Mouse (Mus musculus) intestine, postnatal 0 days (tissue): Measurements from ENCODE around the gene 2310022B05Rik. TPM values are rescaled to one million over a fixed set of nuclear protein-coding genes. Genes with fewer than 3 reads are reported as not detected.

ENCODE experiments used
- ATAC-seq: fragments of 200-750 bp; cut with Nextera tagmentation; 2 replicates; pipeline ENCODE4 v1.8.0; 2017; ENCODE audit warnings: mild to moderate bottlenecking, moderate TSS enrichment, moderate library complexity
- H3K27ac ChIP-seq: fragments of 300-500 bp; sonication (generic); 2 replicates; pipeline ENCODE4 v1.5.1; 2014; ENCODE audit warnings: mild to moderate bottlenecking, low read depth, low read length, moderate library complexity
- H3K27me3 ChIP-seq: fragments of 300-500 bp; sonication (generic); replicated peaks from 2 replicates; pipeline ENCODE4 v1.6.1; 2014; ENCODE audit warnings: low read length, mixed read lengths; ENCODE audit not compliant: control insufficient read depth, insufficient read depth
- H3K36me3 ChIP-seq: fragments of 300-500 bp; sonication (generic); 2 replicates; pipeline ENCODE4 v1.6.1; 2014; ENCODE audit warnings: mild to moderate bottlenecking, moderate library complexity; ENCODE audit not compliant: control insufficient read depth, insufficient read depth
- H3K4me1 ChIP-seq: fragments of 300-500 bp; sonication (generic); replicated peaks from 2 replicates; pipeline ENCODE4 v1.6.1; 2014; ENCODE audit warnings: antibody characterized with exemption, low read length, mixed read lengths; ENCODE audit not compliant: control insufficient read depth, insufficient read depth
- H3K4me2 ChIP-seq: fragments of 300-500 bp; sonication (generic); replicated peaks from 2 replicates; pipeline ENCODE4 v1.6.1; 2014; ENCODE audit warnings: low read depth, mild to moderate bottlenecking, moderate library complexity
- H3K4me3 ChIP-seq: fragments of 300-500 bp; sonication (generic); 2 replicates; pipeline ENCODE4 v1.5.1; 2014; ENCODE audit warnings: low read depth, low read length
- H3K9ac ChIP-seq: fragments of 300-500 bp; sonication (generic); 2 replicates; pipeline ENCODE4 v1.6.1; 2014; ENCODE audit warnings: mild to moderate bottlenecking, low read depth, low read length
- H3K9me3 ChIP-seq: fragments of 300-500 bp; sonication (generic); 2 replicates; pipeline ENCODE4 v1.6.1; 2016; ENCODE audit warnings: mixed run types; ENCODE audit not compliant: control insufficient read depth
- CTCF ChIP-seq: sonication (generic); IDR thresholded peaks from 2 replicates; pipeline ENCODE4 v1.5.1; 2016; ENCODE audit warnings: low read depth, mild to moderate bottlenecking, control low read depth, antibody characterized with exemption, moderate library complexity
- WGBS: fragments of 180-500 bp; shearing (Covaris S2); extraction: QIAGEN DNeasy Blood & Tissue Kit; methylation state at CpG from one replicate; pipeline ENCODE4 v1.1.7; 2014; 5-methylcytosine and 5-hydroxymethylcytosine counted together
- polyA plus RNA-seq: library from polyadenylated mRNA; unstranded; fragments of >200 nt; fragmentation: Nextera tagmentation; extraction: Ambion mirVana; gene quantifications from 2 replicates; pipeline ENCODE4 v1.2.1, GENCODE M21; 2015

Gene 2310022B05Rik
- polyA plus RNA-seq, 1 experiment from 2014 or later, result 22.1 TPM

GRCm38 (mm10) chr8:124700271-124700670, 37.1 kb upstream of the 2310022B05Rik start:
- Histone ChIP-seq H3K27me3 (no peaks in the 10 kb centered on the region), H3K9me3 (no peaks in the 10 kb centered on the region), H3K9ac (no peak overlapping the region), H3K27ac (no peak overlapping the region), H3K36me3 (peaks cover 32% of the 10 kb centered on the region; the same call in 1 of the 2 replicates), H3K4me1 (no peaks in the 10 kb centered on the region), H3K4me3 (no peak overlapping the region), H3K4me2 (no peak overlapping the region)
- TF ChIP-seq CTCF, result no peak
- 84% methylated on average over 5 of the region's 5 CpGs for WGBS
- no peak for ATAC-seq

DNA sequence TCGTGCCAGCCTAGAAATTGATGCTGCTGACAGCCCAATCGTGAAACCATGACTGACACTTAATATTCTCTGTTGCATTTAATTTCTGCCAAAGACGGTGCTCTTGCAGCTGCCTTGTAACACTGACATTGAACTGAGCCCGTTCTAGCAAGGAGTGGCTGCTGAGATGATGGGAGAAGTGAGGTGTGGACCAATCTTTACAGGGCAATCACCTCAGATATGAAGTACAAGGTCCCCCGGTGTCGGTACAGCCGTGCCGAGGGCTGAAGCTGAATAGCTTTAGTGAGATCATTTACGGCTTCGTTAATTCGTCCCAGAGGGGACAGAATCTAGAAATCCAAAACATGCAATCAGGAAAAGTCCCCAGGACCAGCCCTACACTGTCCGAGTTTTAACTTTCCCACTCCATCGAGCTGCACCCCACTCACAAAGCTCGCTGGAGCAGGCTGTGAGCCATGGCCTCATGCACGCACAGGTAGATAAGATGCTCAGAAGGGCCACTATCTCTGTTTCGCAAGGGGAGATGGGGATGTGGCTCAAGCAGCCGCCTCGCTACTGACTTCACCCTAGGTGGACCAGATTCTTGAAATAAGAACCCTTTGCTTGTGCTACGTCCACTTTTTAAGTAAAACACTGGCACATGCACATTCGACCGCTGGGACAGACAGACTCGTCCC, 32.4 kb upstream of the 2310022B05Rik start:
- H3K27ac ChIP-seq, result no peak overlapping the region
- WGBS, result 56% methylated on average over 22 of the region's 22 CpGs

DNA sequence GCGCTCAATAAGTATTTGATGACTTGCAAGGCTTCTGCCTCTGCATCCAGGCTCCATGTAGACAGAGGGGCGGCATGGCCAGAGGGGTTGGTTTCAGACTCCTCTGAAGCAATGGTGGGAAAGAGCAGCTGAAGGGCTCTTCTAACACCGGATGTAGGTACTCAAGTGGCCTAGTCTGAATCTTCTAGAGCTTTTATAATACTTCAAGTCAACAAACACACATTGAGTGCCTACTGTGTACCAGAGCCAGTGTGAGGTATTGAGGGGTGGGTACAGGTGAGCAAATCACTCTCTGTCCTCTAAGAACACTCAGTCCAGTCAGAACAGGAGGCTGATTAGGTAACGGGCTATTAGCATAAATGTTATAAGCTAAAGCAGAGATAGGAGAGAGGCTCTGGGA, 28.5 kb upstream of the 2310022B05Rik start:
- no peak overlapping the region for H3K4me3 ChIP-seq
- ATAC-seq, result no peak
- H3K9me3 ChIP-seq, result no peaks in the 10 kb centered on the region
- no peaks in the 10 kb centered on the region for H3K27me3 ChIP-seq
- H3K9ac ChIP-seq, result no peak overlapping the region
- 91% methylated on average over 4 of the region's 4 CpGs for WGBS
- no peak for TF ChIP-seq CTCF
- H3K36me3 ChIP-seq, result peaks cover 41% of the 10 kb centered on the region
- no peak overlapping the region for H3K4me2 ChIP-seq
- no peak overlapping the region for H3K27ac ChIP-seq
- H3K4me1 ChIP-seq, result no peaks in the 10 kb centered on the region

More for the DNA sequence above, 32.4 kb upstream of the 2310022B05Rik start:
- Histone ChIP-seq H3K4me3 (no peak overlapping the region), H3K27me3 (no peaks in the 10 kb centered on the region), H3K4me2 (no peak overlapping the region), H3K4me1 (no peaks in the 10 kb centered on the region), H3K9ac (no peak overlapping the region), H3K36me3 (peaks cover 53% of the 10 kb centered on the region), H3K9me3 (no peaks in the 10 kb centered on the region)
- TF ChIP-seq CTCF, result no peak
- peak; percentile 71 for ATAC-seq

- H3K4me2 ChIP-seq, result no peak overlapping the region
- no peak for ATAC-seq
- no peaks in the 10 kb centered on the region for H3K27me3 ChIP-seq
- H3K27ac ChIP-seq, result no peak overlapping the region
- H3K4me1 ChIP-seq, result no peaks in the 10 kb centered on the region
- no peaks in the 10 kb centered on the region for H3K9me3 ChIP-seq
- no peak for TF ChIP-seq CTCF
- WGBS, result 86% methylated on average over 13 of the region's 13 CpGs
- H3K36me3 ChIP-seq, result peaks cover 42% of the 10 kb centered on the region
- no peak overlapping the region for H3K9ac ChIP-seq
- H3K4me3 ChIP-seq, result no peak overlapping the region
Observed at GRCm38 (mm10) chr8:124688899-124689298, 25.7 kb upstream of the 2310022B05Rik start.

GRCm38 (mm10) chr8:124682218-124682617, 19.0 kb upstream of the 2310022B05Rik start:
- ATAC-seq, result no peak
- H3K27me3 ChIP-seq, result no peaks in the 10 kb centered on the region
- WGBS, result 92% methylated on average over 10 of the region's 10 CpGs
- H3K9me3 ChIP-seq, result no peaks in the 10 kb centered on the region
- no peak overlapping the region for H3K9ac ChIP-seq
- no peak overlapping the region for H3K4me2 ChIP-seq
- no peak overlapping the region for H3K27ac ChIP-seq
- peaks cover 55% of the 10 kb centered on the region; the same call in 1 of the 2 replicates for H3K36me3 ChIP-seq
- H3K4me3 ChIP-seq, result no peak overlapping the region
- TF ChIP-seq CTCF, result no peak
- no peaks in the 10 kb centered on the region for H3K4me1 ChIP-seq

GRCm38 (mm10) chr8:124681792-124682157, 18.6 kb upstream of the 2310022B05Rik start:
- no peak for TF ChIP-seq CTCF
- Histone ChIP-seq H3K9me3 (no peaks in the 10 kb centered on the region), H3K9ac (no peak overlapping the region), H3K4me1 (no peaks in the 10 kb centered on the region), H3K27ac (no peak overlapping the region), H3K27me3 (no peaks in the 10 kb centered on the region), H3K36me3 (peaks cover 55% of the 10 kb centered on the region; the same call in 1 of the 2 replicates), H3K4me3 (no peak overlapping the region), H3K4me2 (no peak overlapping the region)
- WGBS, result 74% methylated on average over 10 of the region's 10 CpGs
- ATAC-seq, result no peak
